Mouse (Mus musculus): ENCODE results near the gene Cactin. TPM values are rescaled to one million over a fixed set of nuclear protein-coding genes. Genes with fewer than 3 reads are reported as not detected.

Gene Cactin
- total RNA-seq, 2 experiments from 2014 or later = 26.4 to 30.4 TPM

DNA sequence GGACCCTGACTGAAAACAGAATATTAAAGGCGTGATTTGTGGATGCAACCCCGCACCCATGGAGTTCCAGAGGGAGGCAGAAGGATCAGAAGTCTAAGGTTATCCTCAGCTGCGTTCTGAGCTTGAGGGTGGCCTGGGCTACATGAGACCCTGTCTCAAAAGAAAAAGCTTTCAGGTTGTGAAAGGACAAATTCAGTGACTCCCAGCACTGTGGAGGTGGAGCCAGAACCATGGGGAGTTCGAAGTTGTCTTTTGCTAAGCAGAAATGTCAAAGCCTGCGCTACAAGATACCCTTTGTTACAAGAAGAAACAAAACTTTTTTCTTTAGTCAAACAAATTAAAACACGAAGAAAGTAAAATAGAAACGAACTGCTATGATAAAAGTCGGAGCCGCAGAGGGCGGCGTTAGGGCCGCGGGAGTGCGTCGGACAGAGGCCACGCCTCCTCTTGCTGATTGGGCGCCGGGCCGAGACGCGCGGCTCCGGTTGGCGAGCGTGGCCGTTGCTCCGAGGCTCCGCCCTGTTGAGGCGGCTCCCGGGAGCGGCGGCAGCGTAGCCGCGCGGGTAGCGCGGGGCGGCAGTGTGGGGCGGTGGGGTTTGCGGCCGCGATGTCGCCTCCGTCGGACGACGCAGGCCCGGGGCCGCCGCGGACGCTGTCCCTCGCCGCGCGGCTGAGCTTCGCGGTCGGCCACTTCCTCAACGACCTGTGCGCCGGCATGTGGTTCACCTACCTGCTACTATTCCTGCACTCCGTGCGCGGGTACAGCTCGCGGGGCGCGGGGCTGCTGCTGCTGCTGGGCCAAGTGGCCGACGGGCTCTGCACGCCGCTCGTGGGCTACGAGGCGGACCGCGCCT is 36.3 kb downstream of the Cactin start, which contains the start of gene Mfsd12:
Mfsd12 (plus strand) TSS at position 501 of the 854 bp plus-strand sequence.
- ATAC-seq (replicated peaks; ENCODE audit: low FRiP score, low TSS enrichment, poor library complexity, severe bottlenecking) = peak; percentile 74

DNA sequence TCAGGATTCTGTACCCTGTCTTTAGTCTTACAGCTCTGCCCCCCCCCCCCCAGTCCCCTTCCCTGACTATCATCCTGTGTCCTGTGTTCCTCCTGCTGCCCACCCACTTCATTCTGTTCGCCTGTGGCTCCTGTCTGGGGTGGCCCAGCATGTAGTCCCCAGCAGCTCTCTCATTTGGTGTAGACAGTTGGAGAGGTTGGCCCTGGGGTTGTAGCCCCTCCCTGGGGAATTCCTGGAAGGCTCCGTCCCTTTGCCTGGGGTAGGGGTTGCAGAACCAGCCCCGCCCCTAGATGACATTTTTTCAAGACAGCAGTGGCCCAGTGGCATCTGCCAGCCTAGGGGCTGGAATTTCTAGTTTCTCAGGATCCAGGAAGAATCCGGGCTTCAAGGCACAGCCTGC is 37.3 kb downstream of the Cactin start:
- no peak for ATAC-seq (replicated peaks; ENCODE audit: low FRiP score, low TSS enrichment, poor library complexity, severe bottlenecking)

DNA sequence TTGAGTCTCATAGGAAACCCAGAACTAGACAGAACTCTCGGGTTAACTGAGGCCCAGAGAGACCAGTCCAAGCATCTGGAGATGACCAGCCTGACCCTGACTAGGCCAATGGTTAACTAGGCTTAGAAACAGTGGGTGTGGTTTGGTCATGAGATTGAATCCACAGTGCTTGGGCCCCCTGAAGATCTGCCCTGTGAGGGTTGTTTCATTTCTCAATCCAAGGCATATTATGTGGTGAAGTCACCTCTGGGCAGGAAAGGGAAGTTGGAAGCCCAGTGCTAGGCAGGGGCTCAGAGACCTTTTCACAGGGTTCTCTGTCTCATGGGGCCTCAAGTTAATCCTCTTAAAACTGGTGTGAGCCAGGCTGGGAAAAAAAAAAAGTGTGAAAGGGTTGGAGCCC is 37.9 kb downstream of the Cactin start:
- no peak for ATAC-seq (replicated peaks; ENCODE audit: low FRiP score, low TSS enrichment, poor library complexity, severe bottlenecking)

DNA sequence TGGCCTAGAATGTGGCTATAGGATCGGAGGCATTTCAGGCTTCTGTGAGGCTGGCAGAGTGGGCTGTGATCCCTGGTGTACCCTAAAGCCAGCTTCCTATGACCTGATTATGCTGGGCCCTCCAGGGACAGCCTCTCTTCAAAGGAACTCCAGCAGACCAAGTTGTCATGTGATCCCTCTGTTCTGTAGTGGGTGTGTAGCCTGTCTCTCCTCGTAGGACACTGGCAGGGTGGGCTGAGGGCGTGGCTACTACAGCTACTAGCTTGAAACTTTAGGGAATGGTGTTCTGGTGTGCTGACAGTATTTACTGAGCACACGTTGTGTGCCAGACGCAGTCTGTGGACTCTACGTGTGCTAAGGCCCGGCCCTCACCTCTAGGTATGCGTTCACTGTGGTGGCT is 39.8 kb downstream of the Cactin start:
- ATAC-seq (replicated peaks; ENCODE audit: low FRiP score, low TSS enrichment, poor library complexity, severe bottlenecking) = no peak

DNA sequence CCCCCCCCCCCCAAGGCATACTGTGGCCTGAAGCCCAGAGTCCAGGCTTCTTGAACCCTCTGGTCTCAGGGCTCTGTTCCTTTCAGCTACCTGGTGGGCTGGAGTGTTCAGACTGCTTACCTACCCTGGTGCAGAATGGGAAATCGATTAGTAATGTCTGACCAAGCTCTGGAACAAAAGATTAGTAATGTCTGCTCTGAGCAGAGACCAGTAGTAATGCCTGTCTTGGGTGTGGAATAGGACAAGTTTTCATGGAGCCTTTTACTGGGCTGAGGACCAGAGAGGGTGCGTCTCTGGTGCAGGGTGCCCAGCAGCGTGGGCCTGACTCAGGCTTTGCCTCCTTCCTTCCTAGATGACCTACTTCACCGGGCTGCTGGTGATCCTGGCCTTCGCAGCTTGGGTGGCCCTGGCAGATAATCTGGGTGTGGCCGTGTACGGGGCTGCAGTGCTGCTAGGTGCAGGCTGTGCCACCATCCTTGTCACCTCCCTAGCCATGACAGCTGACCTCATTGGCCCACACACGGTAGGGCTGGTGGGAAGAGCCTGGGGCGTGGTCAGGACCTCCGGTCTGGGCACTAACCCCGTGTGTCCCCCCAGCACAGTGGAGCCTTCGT is 41.5 kb downstream of the Cactin start:
- peak; percentile 74 for ATAC-seq (replicated peaks; ENCODE audit: low FRiP score, low TSS enrichment, poor library complexity, severe bottlenecking)

DNA sequence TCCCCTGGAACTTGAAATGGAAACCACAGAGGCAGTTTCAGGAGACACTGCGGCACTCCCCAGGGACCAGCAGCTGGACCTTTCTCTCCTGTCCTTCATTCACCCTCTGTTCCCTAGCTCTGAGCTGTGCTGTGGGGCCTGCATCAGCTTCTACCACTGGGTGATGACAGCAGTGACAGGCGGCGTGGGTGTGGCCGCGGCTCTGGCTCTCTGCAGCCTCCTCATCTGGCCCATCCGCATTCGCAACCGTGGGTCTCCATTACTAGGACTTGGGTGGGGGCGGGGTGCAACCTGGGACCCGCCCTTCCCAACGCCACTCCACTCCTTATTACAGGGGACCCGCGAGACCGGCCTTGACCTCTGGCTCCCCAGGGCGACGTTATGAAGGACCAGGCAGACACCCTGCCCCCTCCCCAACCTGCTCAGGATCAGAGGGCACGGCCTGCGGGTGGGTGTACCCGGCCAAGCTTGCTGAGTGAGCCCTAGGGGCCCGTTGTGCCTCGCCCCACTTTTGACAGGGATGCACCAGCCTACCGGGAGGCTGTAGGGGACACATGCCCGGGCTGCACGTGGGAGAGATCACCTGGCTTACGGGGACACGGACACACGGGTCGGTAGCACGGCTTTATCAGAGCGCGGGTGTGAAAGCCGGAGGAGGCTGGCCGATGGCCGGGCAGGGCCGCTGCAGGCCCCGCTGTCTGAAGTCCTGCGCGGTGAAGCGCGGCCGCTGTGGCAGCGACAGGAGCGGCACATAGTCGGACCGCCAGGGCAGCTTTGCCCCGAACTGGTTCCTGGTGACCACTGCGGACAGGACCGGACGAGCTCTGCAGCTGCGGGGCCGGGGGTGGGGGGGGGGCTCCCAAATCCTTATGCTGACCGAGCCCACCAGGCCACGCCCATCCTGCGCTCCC is 42.8 kb downstream of the Cactin start:
- no peak for ATAC-seq (replicated peaks; ENCODE audit: low FRiP score, low TSS enrichment, poor library complexity, severe bottlenecking)

DNA sequence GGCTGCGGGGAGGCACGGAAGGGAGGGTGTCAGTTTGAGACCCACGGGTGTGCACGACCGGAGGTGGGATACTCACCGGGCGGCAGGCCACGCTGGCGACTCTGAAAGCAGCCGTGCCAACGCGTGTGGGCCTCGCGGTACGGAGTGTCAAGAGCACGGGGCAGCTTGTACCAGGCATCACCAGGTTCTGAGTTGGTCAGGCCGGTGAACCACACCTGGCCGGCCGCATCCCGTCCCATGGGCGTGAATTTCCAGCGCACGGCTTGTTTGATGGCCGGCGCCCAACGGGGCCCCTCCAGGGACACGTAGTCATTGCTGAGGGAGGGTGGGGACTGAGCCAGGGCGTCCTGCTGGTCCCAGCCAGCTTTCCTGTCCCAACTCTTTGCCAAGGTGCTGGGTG is 43.8 kb downstream of the Cactin start:
- ATAC-seq (replicated peaks; ENCODE audit: low FRiP score, low TSS enrichment, poor library complexity, severe bottlenecking) = no peak

DNA sequence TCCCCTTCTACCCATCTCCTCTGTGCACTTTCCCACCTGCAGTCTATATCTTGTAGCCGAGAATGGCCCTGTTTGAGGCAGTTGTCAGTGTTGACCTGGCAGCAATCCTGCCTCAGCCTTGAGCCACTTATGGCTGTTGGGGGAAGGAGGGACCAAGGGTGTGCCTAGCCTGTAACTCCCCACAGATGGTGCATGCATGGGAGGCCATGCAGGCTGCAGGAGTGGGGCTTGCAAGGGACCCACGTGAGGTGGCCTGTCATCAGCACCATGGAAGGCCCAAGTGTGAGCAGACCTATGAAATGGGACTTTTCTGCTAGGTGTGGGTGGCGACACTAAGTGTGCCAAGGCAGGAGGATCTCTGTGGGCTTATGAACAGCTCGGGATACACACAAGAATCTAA is 44.2 kb downstream of the Cactin start:
- no peak for ATAC-seq (replicated peaks; ENCODE audit: low FRiP score, low TSS enrichment, poor library complexity, severe bottlenecking)

DNA sequence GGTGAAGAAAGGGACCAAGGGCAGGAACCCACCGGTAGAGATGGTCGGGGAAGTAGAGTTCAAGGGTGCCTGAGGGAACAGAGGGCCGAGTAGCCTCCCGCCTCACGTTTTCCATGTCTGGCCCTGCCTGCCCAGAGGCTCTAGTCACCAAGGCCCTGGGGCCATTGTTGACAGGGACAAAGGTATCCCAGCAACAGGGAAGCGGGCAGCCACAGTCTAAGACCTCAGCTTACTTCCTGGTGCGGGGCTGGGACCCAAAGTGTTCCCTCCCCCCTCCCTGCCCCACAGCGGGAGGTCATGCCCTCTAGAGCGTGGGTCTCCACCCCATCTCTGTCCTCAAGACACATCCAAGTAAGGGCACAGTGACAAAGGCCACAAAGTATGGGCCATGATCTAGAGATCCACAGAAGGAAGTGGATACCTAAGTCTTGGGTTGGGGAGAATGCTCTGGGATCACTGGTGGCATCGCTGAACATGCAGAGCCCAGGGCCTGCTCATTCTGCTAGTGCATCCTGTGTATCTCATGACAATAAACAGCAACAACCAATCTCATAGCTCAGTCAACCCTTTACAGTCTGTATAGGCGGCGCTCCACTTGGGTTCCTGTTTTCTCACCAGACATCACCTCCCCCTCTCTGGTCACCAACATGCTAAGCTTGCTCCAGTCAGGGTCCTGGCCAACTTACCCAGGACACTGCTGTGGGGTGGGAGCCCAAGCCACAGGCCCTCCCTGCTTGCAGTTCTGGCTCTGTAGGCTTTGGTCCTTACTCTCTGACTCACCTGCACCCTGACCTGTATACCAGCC is 45.0 kb downstream of the Cactin start, which contains the start of gene 4930404N11Rik:
4930404N11Rik (minus strand) TSS at position 145 of the 805 bp plus-strand sequence.
- no peak for ATAC-seq (replicated peaks; ENCODE audit: low FRiP score, low TSS enrichment, poor library complexity, severe bottlenecking)

DNA sequence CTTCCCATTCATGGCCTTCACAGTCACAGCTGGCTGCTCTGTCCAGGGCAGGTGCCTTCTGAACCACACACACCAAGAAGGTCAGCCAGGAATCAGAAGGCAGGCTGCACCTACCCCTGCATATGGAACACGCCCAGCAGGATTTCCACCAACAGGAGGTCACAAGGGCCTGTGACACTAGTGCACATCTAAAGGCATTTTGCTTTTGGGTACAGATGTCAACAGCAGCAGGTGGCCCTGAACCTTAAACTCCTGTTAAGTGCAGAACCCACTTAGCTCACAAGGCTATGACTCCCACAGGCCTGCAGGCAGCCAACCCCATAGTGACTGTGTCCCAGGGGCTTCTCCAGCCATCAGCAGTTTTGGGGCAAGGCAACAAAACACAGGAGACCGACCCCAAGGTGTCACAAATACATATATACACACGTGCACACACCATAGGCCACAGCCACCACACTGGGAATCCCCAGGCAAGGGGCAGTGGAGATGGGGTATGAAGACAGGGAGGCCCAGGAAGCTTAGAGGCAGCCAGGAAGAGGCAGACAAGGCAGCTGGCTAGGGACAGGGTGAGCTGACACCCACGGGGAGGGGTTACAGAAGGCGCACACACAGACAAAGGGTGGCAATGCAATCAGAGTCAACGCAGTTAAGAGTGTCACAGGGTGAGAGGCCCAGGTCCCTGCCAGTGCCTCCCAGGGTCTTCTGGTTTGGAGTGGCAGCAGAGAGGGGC is 45.7 kb downstream of the Cactin start:
- no peak for ATAC-seq (replicated peaks; ENCODE audit: low FRiP score, low TSS enrichment, poor library complexity, severe bottlenecking)

DNA sequence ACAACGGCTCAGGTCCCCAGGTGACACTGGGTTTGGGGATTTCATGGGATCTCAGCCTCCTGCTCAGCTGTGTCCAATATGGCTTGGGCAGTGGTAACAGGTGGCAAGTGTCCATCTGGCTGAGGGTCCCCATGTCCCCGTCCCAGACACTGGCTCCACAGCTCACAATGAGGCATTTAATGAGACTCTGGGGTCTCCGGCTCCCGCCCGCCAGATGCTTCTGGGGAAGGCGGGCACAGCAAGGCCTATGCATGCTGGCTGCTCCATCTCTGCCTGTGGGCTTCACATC is 46.2 kb downstream of the Cactin start:
- no peak for ATAC-seq (replicated peaks; ENCODE audit: low FRiP score, low TSS enrichment, poor library complexity, severe bottlenecking)

DNA sequence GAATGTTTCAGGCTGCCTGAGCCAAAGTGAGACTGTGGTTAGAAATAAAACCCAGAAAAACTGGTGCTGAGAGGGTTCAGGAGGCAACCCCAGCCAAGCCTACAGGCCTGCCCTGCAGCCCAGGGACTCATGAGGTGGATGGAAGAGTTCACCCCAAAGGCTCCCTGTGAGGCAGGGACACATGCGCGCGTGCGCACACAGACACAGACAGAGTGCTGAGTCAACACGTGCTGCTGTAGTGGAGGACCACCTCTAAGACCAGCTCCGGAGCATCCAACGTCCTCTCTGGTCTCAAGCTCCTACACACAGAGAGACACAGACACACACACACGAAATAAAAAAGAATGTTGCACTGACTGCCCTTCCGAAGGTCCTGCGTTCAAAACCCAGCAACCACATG is 54.4 kb downstream of the Cactin start:
- ATAC-seq (replicated peaks; ENCODE audit: low FRiP score, low TSS enrichment, poor library complexity, severe bottlenecking) = no peak

Other genes starting within 250 kb of the Cactin start
Only the 30 nearest of the 32 such genes appear.
- not detected in 2 replicates for gene Creb3l3, start 222.2 kb upstream of the Cactin start, total RNA-seq (2014; fragmentation: Nextera tagmentation)
- not detected in 2 replicates for gene Creb3l3, start 222.2 kb upstream of the Cactin start, total RNA-seq (2017)
- gene Map2k2, start 215.2 kb upstream of the Cactin start, total RNA-seq (2014; fragmentation: Nextera tagmentation) = 111 and 122 TPM in 2 replicates
- gene Map2k2, start 215.2 kb upstream of the Cactin start, total RNA-seq (2017) = 38.7 and 50.2 TPM in 2 replicates
- gene Zbtb7a, start 185.9 kb upstream of the Cactin start, total RNA-seq (2014; fragmentation: Nextera tagmentation) = 33.4 and 34.4 TPM in 2 replicates
- gene Zbtb7a, start 185.9 kb upstream of the Cactin start, total RNA-seq (2017) = 8.5 and 15.9 TPM in 2 replicates
- 14.8 and 15.2 TPM in 2 replicates for gene Pias4, start 153.2 kb upstream of the Cactin start, total RNA-seq (2014; fragmentation: Nextera tagmentation)
- gene Pias4, start 153.2 kb upstream of the Cactin start, total RNA-seq (2017) = 5.4 and 20.8 TPM in 2 replicates
- 1,282 and 1,455 TPM in 2 replicates for gene Eef2, start 144.5 kb upstream of the Cactin start, total RNA-seq (2014; fragmentation: Nextera tagmentation)
- 1,743 and 1,799 TPM in 2 replicates for gene Eef2, start 144.5 kb upstream of the Cactin start, total RNA-seq (2017)
- 27.7 and 51.7 TPM in 2 replicates for gene Dapk3, start 138.1 kb upstream of the Cactin start, total RNA-seq (2014; fragmentation: Nextera tagmentation)
- 16.2 and 30.9 TPM in 2 replicates for gene Dapk3, start 138.1 kb upstream of the Cactin start, total RNA-seq (2017)
- gene 4930442H23Rik, start 137.3 kb upstream of the Cactin start, total RNA-seq (2014; fragmentation: Nextera tagmentation) = not detected in 2 replicates
- not detected in 2 replicates for gene 4930442H23Rik, start 137.3 kb upstream of the Cactin start, total RNA-seq (2017)
- not detected in 2 replicates for gene Nmrk2, start 119.1 kb upstream of the Cactin start, total RNA-seq (2014; fragmentation: Nextera tagmentation)
- gene Nmrk2, start 119.1 kb upstream of the Cactin start, total RNA-seq (2017) = not detected in 2 replicates
- gene Atcay, start 90.3 kb upstream of the Cactin start, total RNA-seq (2014; fragmentation: Nextera tagmentation) = not detected in 2 replicates
- gene Atcay, start 90.3 kb upstream of the Cactin start, total RNA-seq (2017) = not detected in 2 replicates
- 1.1 and 3.5 TPM in 2 replicates for gene Zfr2, start 87.9 kb upstream of the Cactin start, total RNA-seq (2014; fragmentation: Nextera tagmentation)
- gene Zfr2, start 87.9 kb upstream of the Cactin start, total RNA-seq (2017) = 0.46 TPM in 1 of 2 replicates, not detected in the other
- gene Matk, start 68.2 kb upstream of the Cactin start, total RNA-seq (2014; fragmentation: Nextera tagmentation) = 2.9 and 9.8 TPM in 2 replicates
- gene Matk, start 68.2 kb upstream of the Cactin start, total RNA-seq (2017) = 5.5 and 5.6 TPM in 2 replicates
- 130 and 158 TPM in 2 replicates for gene Mrpl54, start 54.2 kb upstream of the Cactin start, total RNA-seq (2014; fragmentation: Nextera tagmentation)
- gene Mrpl54, start 54.2 kb upstream of the Cactin start, total RNA-seq (2017) = 157 and 212 TPM in 2 replicates
- gene Apba3, start 54.1 kb upstream of the Cactin start, total RNA-seq (2014; fragmentation: Nextera tagmentation) = 28.9 and 32.6 TPM in 2 replicates
- 2.6 and 16.7 TPM in 2 replicates for gene Apba3, start 54.1 kb upstream of the Cactin start, total RNA-seq (2017)
- 0.81 and 7.3 TPM in 2 replicates for gene Tjp3, start 29.5 kb upstream of the Cactin start, total RNA-seq (2014; fragmentation: Nextera tagmentation)
- gene Tjp3, start 29.5 kb upstream of the Cactin start, total RNA-seq (2017) = 1.3 and 2.5 TPM in 2 replicates
- gene Pip5k1c, start 28.1 kb upstream of the Cactin start, total RNA-seq (2014; fragmentation: Nextera tagmentation) = 40.4 and 51.0 TPM in 2 replicates
- gene Pip5k1c, start 28.1 kb upstream of the Cactin start, total RNA-seq (2017) = 17.3 and 26.2 TPM in 2 replicates
- 0.66 and 2.3 TPM in 2 replicates for gene Tbxa2r, start 7.6 kb downstream of the Cactin start, total RNA-seq (2014; fragmentation: Nextera tagmentation)
- 0.52 TPM in 1 of 2 replicates, not detected in the other for gene Tbxa2r, start 7.6 kb downstream of the Cactin start, total RNA-seq (2017)
- not detected in 2 replicates for gene Gipc3, start 22.2 kb downstream of the Cactin start, total RNA-seq (2014; fragmentation: Nextera tagmentation)
- not detected in 2 replicates for gene Gipc3, start 22.2 kb downstream of the Cactin start, total RNA-seq (2017)
- 25.7 and 37.6 TPM in 2 replicates for gene Hmg20b, start 29.4 kb downstream of the Cactin start, total RNA-seq (2014; fragmentation: Nextera tagmentation)
- gene Hmg20b, start 29.4 kb downstream of the Cactin start, total RNA-seq (2017) = 44.2 and 61.1 TPM in 2 replicates
- gene Mfsd12, start 36.4 kb downstream of the Cactin start, total RNA-seq (2014; fragmentation: Nextera tagmentation) = 15.7 and 16.4 TPM in 2 replicates
- 13.9 and 14.1 TPM in 2 replicates for gene Mfsd12, start 36.4 kb downstream of the Cactin start, total RNA-seq (2017)
- 0.70 TPM in 1 of 2 replicates, not detected in the other for gene 4930404N11Rik, start 44.7 kb downstream of the Cactin start, total RNA-seq (2014; fragmentation: Nextera tagmentation)
- gene 4930404N11Rik, start 44.7 kb downstream of the Cactin start, total RNA-seq (2017) = 1.9 TPM in 1 of 2 replicates, not detected in the other
- 28.5 and 50.0 TPM in 2 replicates for gene Fzr1, start 57.4 kb downstream of the Cactin start, total RNA-seq (2014; fragmentation: Nextera tagmentation)
- 12.2 and 14.9 TPM in 2 replicates for gene Fzr1, start 57.4 kb downstream of the Cactin start, total RNA-seq (2017)
- 12.3 and 31.4 TPM in 2 replicates for gene Dohh, start 63.3 kb downstream of the Cactin start, total RNA-seq (2014; fragmentation: Nextera tagmentation)
- 31.2 and 37.8 TPM in 2 replicates for gene Dohh, start 63.3 kb downstream of the Cactin start, total RNA-seq (2017)
- gene Gm48551, start 63.4 kb downstream of the Cactin start, total RNA-seq (2014; fragmentation: Nextera tagmentation) = 1.2 and 6.3 TPM in 2 replicates
- gene Gm48551, start 63.4 kb downstream of the Cactin start, total RNA-seq (2017) = 0.11 and 2.6 TPM in 2 replicates
- gene Gm48552, start 67.9 kb downstream of the Cactin start, total RNA-seq (2014; fragmentation: Nextera tagmentation) = 4.0 TPM in 1 of 2 replicates, not detected in the other
- not detected in 2 replicates for gene Gm48552, start 67.9 kb downstream of the Cactin start, total RNA-seq (2017)
- 7.7 and 12.8 TPM in 2 replicates for gene Smim24, start 71.9 kb downstream of the Cactin start, total RNA-seq (2014; fragmentation: Nextera tagmentation)
- 7.4 and 7.5 TPM in 2 replicates for gene Smim24, start 71.9 kb downstream of the Cactin start, total RNA-seq (2017)
- 10.6 and 15.9 TPM in 2 replicates for gene Nfic, start 134.5 kb downstream of the Cactin start, total RNA-seq (2014; fragmentation: Nextera tagmentation)
- 3.0 and 3.4 TPM in 2 replicates for gene Nfic, start 134.5 kb downstream of the Cactin start, total RNA-seq (2017)
- gene Celf5, start 161.6 kb downstream of the Cactin start, total RNA-seq (2014; fragmentation: Nextera tagmentation) = 0.32 TPM in 1 of 2 replicates, not detected in the other
- 0.38 TPM in 1 of 2 replicates, not detected in the other for gene Celf5, start 161.6 kb downstream of the Cactin start, total RNA-seq (2017)
- gene Ncln, start 175.3 kb downstream of the Cactin start, total RNA-seq (2014; fragmentation: Nextera tagmentation) = 91.4 and 117 TPM in 2 replicates
- 42.4 and 71.2 TPM in 2 replicates for gene Ncln, start 175.3 kb downstream of the Cactin start, total RNA-seq (2017)
- gene S1pr4, start 179.0 kb downstream of the Cactin start, total RNA-seq (2014; fragmentation: Nextera tagmentation) = 19.0 and 22.2 TPM in 2 replicates
- 17.2 and 18.9 TPM in 2 replicates for gene S1pr4, start 179.0 kb downstream of the Cactin start, total RNA-seq (2017)
- 41.4 and 48.1 TPM in 2 replicates for gene Gna15, start 203.1 kb downstream of the Cactin start, total RNA-seq (2014; fragmentation: Nextera tagmentation)
- gene Gna15, start 203.1 kb downstream of the Cactin start, total RNA-seq (2017) = 42.6 and 45.2 TPM in 2 replicates